Mouse (Mus musculus) monocyte, adult 59 days (primary cell): ENCODE data around the gene D430019H16Rik. TPM values are rescaled to one million over a fixed set of nuclear protein-coding genes. Genes with fewer than 3 reads are reported as not detected.

Experiments
- total RNA-seq, 2 experiments: library from RNA; stranded (reverse); gene quantifications; one replicate each; pipeline ENCODE4 v1.2.4; 2023

D430019H16Rik gene
- total RNA-seq: not detected

DNA sequence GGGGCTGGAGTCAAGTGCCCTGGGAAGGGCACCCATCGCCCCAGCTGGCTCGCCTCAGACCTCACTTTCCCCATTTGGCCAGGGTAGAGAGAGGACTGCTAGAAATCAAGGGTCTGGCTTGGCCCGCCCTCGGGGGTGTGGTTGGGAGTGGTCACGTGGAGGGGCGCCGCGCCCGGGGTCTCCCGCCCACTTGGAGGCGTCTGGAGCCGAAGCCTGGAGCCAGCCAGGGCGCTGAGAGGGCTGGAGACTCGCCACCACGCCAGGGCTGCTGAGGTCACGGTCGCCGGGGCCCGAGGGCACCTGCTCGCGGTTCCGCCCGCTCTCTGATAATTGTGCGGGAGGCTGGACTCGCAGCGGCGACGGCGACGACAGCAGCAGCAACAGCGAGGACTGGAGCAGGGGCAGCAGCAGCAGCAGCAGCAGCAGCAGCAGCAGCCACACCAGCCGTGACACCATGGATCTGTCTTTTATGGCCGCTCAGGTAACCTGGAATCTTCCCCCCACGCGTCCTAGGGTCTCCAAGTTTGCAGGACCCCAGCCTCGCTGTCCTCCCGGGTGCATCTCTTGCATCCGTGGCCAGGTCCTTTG lies at the start of gene D430019H16Rik:
Gene D430019H16Rik, plus strand, starts transcription at position 187 of the 588 bp plus-strand sequence.

Other genes starting within 250 kb of the D430019H16Rik start
- gene Tcl1, start 231.1 kb upstream of the D430019H16Rik start, total RNA-seq: not detected
- not detected for gene Tunar, start 120.0 kb upstream of the D430019H16Rik start, total RNA-seq
- not detected for gene Bdkrb2, start 109.4 kb downstream of the D430019H16Rik start, total RNA-seq
- gene Bdkrb1, start 149.2 kb downstream of the D430019H16Rik start, total RNA-seq: not detected
- gene Gskip, start 231.0 kb downstream of the D430019H16Rik start, total RNA-seq: 10 to 100 TPM; 10.9 to 12.6 TPM
- gene Atg2b, start 231.4 kb downstream of the D430019H16Rik start, total RNA-seq: 10 to 100 TPM; 24.5 to 27.4 TPM